Mouse (Mus musculus): ENCODE measurements around the gene Srsf9.
"Not testable (repeated sequence)": the region's sequence is repeated elsewhere in the genome, so short reads cannot be mapped to it uniquely, and the experiment has no call there.

Gene Srsf9

GRCm38 (mm10) chr5:115326875-115327609 lies at the start of gene Srsf9:
Gene Srsf9 (plus strand): TSS chr5:115327177.
- peak; percentile 94 for DNase-seq (ENCODE audit: low spot score)

- no peak for DNase-seq (ENCODE audit: low spot score)
Measured at GRCm38 (mm10) chr5:115278053-115278452, 48.9 kb upstream of the Srsf9 start.

- DNase-seq (ENCODE audit: low spot score): no peak
Measured at GRCm38 (mm10) chr5:115278785-115279184, 48.2 kb upstream of the Srsf9 start.

GRCm38 (mm10) chr5:115279226-115280049 lies 47.5 kb upstream of the Srsf9 start, which contains the start of gene Coq5:
Gene Coq5 (plus strand): TSS chr5:115279666.
- DNase-seq (ENCODE audit: low spot score): peak; percentile 81

GRCm38 (mm10) chr5:115280050-115280687 lies 46.8 kb upstream of the Srsf9 start:
- peak; percentile 31 for DNase-seq (ENCODE audit: low spot score)

- DNase-seq (ENCODE audit: low spot score): peak; percentile 27
Measured at GRCm38 (mm10) chr5:115284735-115285134, 42.2 kb upstream of the Srsf9 start.

- no peak for DNase-seq (ENCODE audit: low spot score)
Measured at GRCm38 (mm10) chr5:115294173-115294572, 32.8 kb upstream of the Srsf9 start.

GRCm38 (mm10) chr5:115296347-115296746 lies 30.6 kb upstream of the Srsf9 start:
- no peak for DNase-seq (ENCODE audit: low spot score)

- DNase-seq (ENCODE audit: low spot score): peak; percentile 81
Measured at GRCm38 (mm10) chr5:115300035-115300744, 26.8 kb upstream of the Srsf9 start.

GRCm38 (mm10) chr5:115300792-115301614 lies 26.0 kb upstream of the Srsf9 start, which contains the start of gene Dynll1:
Gene Dynll1 (minus strand): TSS chr5:115300999.
- DNase-seq (ENCODE audit: low spot score): peak; percentile 99

- no peak for DNase-seq (ENCODE audit: low spot score)
Measured at GRCm38 (mm10) chr5:115301615-115302014, 25.4 kb upstream of the Srsf9 start.

- DNase-seq (ENCODE audit: low spot score): not testable (repeated sequence)
Measured at GRCm38 (mm10) chr5:115302190-115302589, 24.8 kb upstream of the Srsf9 start.

- DNase-seq (ENCODE audit: low spot score): no peak
Measured at GRCm38 (mm10) chr5:115312354-115312753, 14.6 kb upstream of the Srsf9 start.

GRCm38 (mm10) chr5:115312816-115313667 lies 13.9 kb upstream of the Srsf9 start:
- peak; percentile 86 for DNase-seq (ENCODE audit: low spot score)

GRCm38 (mm10) chr5:115313668-115313943 lies 13.4 kb upstream of the Srsf9 start:
- DNase-seq (ENCODE audit: low spot score): no peak

- peak; percentile 49 for DNase-seq (ENCODE audit: low spot score)
Measured at GRCm38 (mm10) chr5:115316968-115317644, 9.9 kb upstream of the Srsf9 start.

GRCm38 (mm10) chr5:115317645-115318328 lies 9.2 kb upstream of the Srsf9 start:
- DNase-seq (ENCODE audit: low spot score): peak; percentile 81

- peak; percentile 92 for DNase-seq (ENCODE audit: low spot score)
Measured at GRCm38 (mm10) chr5:115319004-115319940, 7.7 kb upstream of the Srsf9 start.

All from MN1 (cell line).